ENCODE assay signal across 7 mouse cellular contexts in the genomic region with DNA sequence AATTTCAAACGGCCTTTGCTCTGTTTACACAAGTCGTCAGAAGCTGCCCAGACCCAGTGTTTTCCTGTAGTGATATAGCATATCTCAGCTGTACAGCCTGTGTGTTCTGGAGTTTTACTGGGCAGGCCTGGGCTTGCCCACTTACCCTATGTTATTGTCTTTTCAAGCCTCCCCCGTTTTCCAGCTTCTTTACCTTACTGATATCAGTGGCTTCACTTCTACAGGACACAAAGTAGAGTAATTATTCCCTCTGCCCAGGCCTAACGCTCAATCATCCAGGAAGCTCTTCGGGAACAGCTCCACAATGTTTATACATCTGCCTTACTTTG.
DNase-seq lines count a peak whose midpoint lies in the region; ATAC-seq and TF ChIP-seq lines count a peak whose summit lies in the region.

No protein-coding gene starts in this region.

- no peak overlapping the region for H3K4me2 ChIP-seq in embryonic facial prominence, embryonic 12.5 days (replicated peaks)
- H3K4me2 ChIP-seq in kidney, postnatal 0 days (ENCODE audit: low read length), result peak overlapping the region; percentile 1; the same call in 1 of the 2 replicates
- no peak overlapping the region for H3K4me2 ChIP-seq in lung, postnatal 0 days (replicated peaks; ENCODE audit: low read depth, low read length)
- no peak overlapping the region for H3K4me2 ChIP-seq in forebrain, embryonic 12.5 days

- H3K9ac ChIP-seq in embryonic facial prominence, embryonic 12.5 days, result no peak overlapping the region
- H3K9ac ChIP-seq in kidney, postnatal 0 days (ENCODE audit: low read depth, low read length), result no peak overlapping the region
- H3K9ac ChIP-seq in lung, postnatal 0 days (replicated peaks; ENCODE audit: low read depth), result no peak overlapping the region
- H3K9ac ChIP-seq in forebrain, embryonic 12.5 days, result no peak overlapping the region

- no peaks in the 10 kb centered on the region for H3K9me3 ChIP-seq in embryonic facial prominence, embryonic 12.5 days
- H3K9me3 ChIP-seq in kidney, postnatal 0 days (replicated peaks; ENCODE audit: low read length), result no peaks in the 10 kb centered on the region
- no peaks in the 10 kb centered on the region for H3K9me3 ChIP-seq in lung, postnatal 0 days (ENCODE audit: low read length)
- no peaks in the 10 kb centered on the region for H3K9me3 ChIP-seq in midbrain, embryonic 10.5 days (replicated peaks)
- H3K9me3 ChIP-seq in forebrain, embryonic 12.5 days, result no peaks in the 10 kb centered on the region

- H3K36me3 ChIP-seq in embryonic facial prominence, embryonic 12.5 days, result no peaks in the 10 kb centered on the region
- H3K36me3 ChIP-seq in kidney, postnatal 0 days (ENCODE audit: insufficient read depth, low read length), result no peaks in the 10 kb centered on the region
- no peaks in the 10 kb centered on the region for H3K36me3 ChIP-seq in lung, postnatal 0 days (ENCODE audit: insufficient read depth, low read length)
- no peaks in the 10 kb centered on the region for H3K36me3 ChIP-seq in midbrain, embryonic 10.5 days
- H3K36me3 ChIP-seq in forebrain, embryonic 12.5 days (replicated peaks), result no peaks in the 10 kb centered on the region

- peak overlapping the region; percentile 64 for H3K27ac ChIP-seq in embryonic facial prominence, embryonic 12.5 days
- H3K27ac ChIP-seq in kidney, postnatal 0 days, result peak overlapping the region; percentile 87
- H3K27ac ChIP-seq in lung, postnatal 0 days (ENCODE audit: low read length), result peak overlapping the region; percentile 77
- H3K27ac ChIP-seq in midbrain, embryonic 10.5 days (replicated peaks), result no peak overlapping the region
- H3K27ac ChIP-seq in forebrain, embryonic 12.5 days, result no peak overlapping the region

- no peak for ATAC-seq in embryonic facial prominence, embryonic 12.5 days (ENCODE audit: insufficient number of reproducible peaks, insufficient read depth, low FRiP score, low TSS enrichment)
- ATAC-seq in kidney, postnatal 0 days (replicated peaks; ENCODE audit: low FRiP score, low read depth), result peak; percentile 57; the same call in 1 of the 2 replicates
- peak; percentile 80 for ATAC-seq in lung, postnatal 0 days
- ATAC-seq in forebrain, embryonic 12.5 days (ENCODE audit: low FRiP score), result no peak

- peak; percentile 80 for DNase-seq in adipocyte (ENCODE audit: low spot score)
- DNase-seq in kidney, postnatal 0 days (ENCODE audit: low spot score), result no peak
- peak; percentile 62 for DNase-seq in lung, postnatal 0 days (ENCODE audit: low spot score)
- DNase-seq in midbrain, embryonic 10.5 days (ENCODE audit: low spot score), result no peak
- no peak for DNase-seq in layer of hippocampus, postnatal 14 days (ENCODE audit: low spot score in 2 of 2)

- peaks cover 25% of the 10 kb centered on the region for H3K4me1 ChIP-seq in embryonic facial prominence, embryonic 12.5 days
- H3K4me1 ChIP-seq in kidney, postnatal 0 days (replicated peaks; ENCODE audit: insufficient read depth, low read length), result 0 out of 2 replicates have a peak, but pooled peaks cover 11% of the 10 kb centered on the region
- peaks cover 9% of the 10 kb centered on the region; the same call in 1 of the 2 replicates for H3K4me1 ChIP-seq in lung, postnatal 0 days (ENCODE audit: insufficient read depth, low read depth, low read length)
- peaks cover 19% of the 10 kb centered on the region for H3K4me1 ChIP-seq in midbrain, embryonic 10.5 days
- peaks cover 9% of the 10 kb centered on the region for H3K4me1 ChIP-seq in forebrain, embryonic 12.5 days

- TF ChIP-seq CTCF in kidney, postnatal 0 days (IDR thresholded peaks at IDR 0.05; ENCODE audit: low read depth), result no peak
- no peak for TF ChIP-seq CTCF in lung, postnatal 0 days (IDR thresholded peaks at IDR 0.05)

- no peak overlapping the region for H3K4me3 ChIP-seq in embryonic facial prominence, embryonic 12.5 days
- no peak overlapping the region for H3K4me3 ChIP-seq in kidney, postnatal 0 days (replicated peaks; ENCODE audit: low read depth, low read length)
- no peak overlapping the region for H3K4me3 ChIP-seq in lung, postnatal 0 days (ENCODE audit: low read depth, low read length)
- no peak overlapping the region for H3K4me3 ChIP-seq in midbrain, embryonic 10.5 days
- no peak overlapping the region for H3K4me3 ChIP-seq in forebrain, embryonic 12.5 days (replicated peaks)

- TF ChIP-seq EP300 in lung, postnatal 0 days (IDR thresholded peaks at IDR 0.05), result 0 out of 2 replicates have a peak, but pooled peaks have one; percentile 8

- 41% methylated on average over 5 of the region's 5 CpGs for WGBS in embryonic facial prominence, embryonic 12.5 days
- WGBS in kidney, postnatal 0 days, result 12% methylated on average over 5 of the region's 5 CpGs
- 6% methylated on average over 5 of the region's 5 CpGs for WGBS in lung, postnatal 0 days
- WGBS in midbrain, embryonic 10.5 days, result 72% methylated on average over 5 of the region's 5 CpGs
- 67% methylated on average over 5 of the region's 5 CpGs for WGBS in forebrain, embryonic 12.5 days

- H3K27me3 ChIP-seq in embryonic facial prominence, embryonic 12.5 days, result no peaks in the 10 kb centered on the region
- no peaks in the 10 kb centered on the region for H3K27me3 ChIP-seq in kidney, postnatal 0 days (ENCODE audit: insufficient read depth, low read length)
- H3K27me3 ChIP-seq in lung, postnatal 0 days (replicated peaks; ENCODE audit: insufficient read depth, low read length), result no peaks in the 10 kb centered on the region
- H3K27me3 ChIP-seq in midbrain, embryonic 10.5 days (ENCODE audit: low read depth, poor library complexity, severe bottlenecking), result no peaks in the 10 kb centered on the region
- no peaks in the 10 kb centered on the region for H3K27me3 ChIP-seq in forebrain, embryonic 12.5 days

Comparison
In these comparisons a context has a peak if more than half of its experiments do, and no peak if none do; other contexts are left out.
1. DNase-seq: peak in adipocyte (single experiment) and lung, postnatal 0 days (single experiment); none in kidney, postnatal 0 days (single experiment), midbrain, embryonic 10.5 days (single experiment) and layer of hippocampus, postnatal 14 days (0 of 2).
2. ATAC-seq: peak in kidney, postnatal 0 days (single experiment) and lung, postnatal 0 days (single experiment); none in embryonic facial prominence, embryonic 12.5 days (single experiment) and forebrain, embryonic 12.5 days (single experiment).
3. H3K27ac ChIP-seq: peak in embryonic facial prominence, embryonic 12.5 days (single experiment), kidney, postnatal 0 days (single experiment) and lung, postnatal 0 days (single experiment); none in midbrain, embryonic 10.5 days (single experiment) and forebrain, embryonic 12.5 days (single experiment).